In genomic region chr11:116674616-116675379, GRCm38 (mm10) we compare ENCODE assay signal across 14 mouse cellular contexts. TPM values are rescaled to one million over a fixed set of nuclear protein-coding genes. Genes with fewer than 3 reads are reported as not detected.
A peak's percentile ranks its signal among the peaks of the same experiment; 100 is the strongest.
DNase-seq lines count a peak whose midpoint lies in the region; ATAC-seq and TF ChIP-seq lines count a peak whose summit lies in the region.
"Had no signal": no experiment of that assay in that cellular context is flagged by ENCODE, and none has a peak within 500 bp of the region (broad histone marks: within the 10 kb centered on the region; RNA-seq: fewer than 3 reads in every experiment).

No protein-coding gene starts in this region.

- TF ChIP-seq EP300 in lung, postnatal 0 days (IDR thresholded peaks at IDR 0.05), result 0 out of 2 replicates have a peak, but pooled peaks have one; percentile 22

- TF ChIP-seq CTCF in lung, postnatal 0 days (IDR thresholded peaks at IDR 0.05), result no peak

- H3K9ac ChIP-seq in embryonic facial prominence, embryonic 14.5 days (ENCODE audit: low read depth, low read length), result 0 out of 2 replicates have a peak overlapping the region, but pooled peaks have one; percentile 27
- H3K9ac ChIP-seq in lung, postnatal 0 days (replicated peaks; ENCODE audit: low read depth), result no peak overlapping the region
- H3K9ac ChIP-seq: embryonic facial prominence, embryonic 12.5 days; hindbrain, embryonic 13.5 days; neural tube, embryonic 13.5 days had no signal

- H3K36me3 ChIP-seq in embryonic facial prominence, embryonic 14.5 days (ENCODE audit: control insufficient read depth, insufficient read depth, low read length), result peaks cover 72% of the 10 kb centered on the region
- peaks cover 74% of the 10 kb centered on the region for H3K36me3 ChIP-seq in embryonic facial prominence, embryonic 10.5 days (replicated peaks)
- H3K36me3 ChIP-seq in lung, postnatal 0 days (ENCODE audit: insufficient read depth, low read length), result peaks cover 26% of the 10 kb centered on the region

- peak; percentile 78 for DNase-seq in embryonic facial prominence, embryonic 14.5 days (ENCODE audit: low spot score)
- DNase-seq in embryonic facial prominence, embryonic 10.5 days (ENCODE audit: low spot score), result no peak
- no peak for DNase-seq in lung, postnatal 0 days (ENCODE audit: low spot score)
- DNase-seq in lung, postnatal 36 days, result no peak
- DNase-seq in kidney, adult 9 months, result peak; percentile 97
- DNase-seq in testis, postnatal 14 days (ENCODE audit: low spot score), result peak; percentile 54
- DNase-seq in frontal cortex, postnatal 25 days (ENCODE audit: low spot score in 2 of 2), result no peak
- no peak for DNase-seq in thymus, adult 18-20 months

- ATAC-seq in embryonic facial prominence, embryonic 14.5 days (ENCODE audit: low read depth), result peak; percentile 48; the same call in 1 of the 2 replicates
- peak; percentile 18; the same call in 1 of the 2 replicates for ATAC-seq in lung, postnatal 0 days
- ATAC-seq: forebrain, embryonic 16.5 days; liver, embryonic 12.5 days had no signal

- H3K9me3 ChIP-seq in embryonic facial prominence, embryonic 14.5 days (ENCODE audit: control insufficient read depth, low read length), result no peaks in the 10 kb centered on the region
- no peaks in the 10 kb centered on the region for H3K9me3 ChIP-seq in embryonic facial prominence, embryonic 10.5 days
- H3K9me3 ChIP-seq in lung, postnatal 0 days (ENCODE audit: low read length), result no peaks in the 10 kb centered on the region
- H3K9me3 ChIP-seq: embryonic facial prominence, embryonic 12.5 days; hindbrain, embryonic 13.5 days; liver, embryonic 12.5 days; neural tube, embryonic 13.5 days had no signal

- no peaks in the 10 kb centered on the region for H3K27me3 ChIP-seq in embryonic facial prominence, embryonic 14.5 days (replicated peaks; ENCODE audit: control insufficient read depth, insufficient read depth, low read length)
- peaks cover under 1% of the 10 kb centered on the region; the same call in 1 of the 2 replicates for H3K27me3 ChIP-seq in embryonic facial prominence, embryonic 10.5 days (replicated peaks; ENCODE audit: low read depth, poor library complexity, severe bottlenecking)
- H3K27me3 ChIP-seq in lung, postnatal 0 days (replicated peaks; ENCODE audit: insufficient read depth, low read length), result no peaks in the 10 kb centered on the region
- H3K27me3 ChIP-seq: embryonic facial prominence, embryonic 12.5 days; hindbrain, embryonic 13.5 days; liver, embryonic 12.5 days; neural tube, embryonic 13.5 days had no signal

- H3K4me2 ChIP-seq in embryonic facial prominence, embryonic 14.5 days (ENCODE audit: low read depth, low read length), result no peak overlapping the region
- no peak overlapping the region for H3K4me2 ChIP-seq in lung, postnatal 0 days (replicated peaks; ENCODE audit: low read depth, low read length)
- H3K4me2 ChIP-seq: embryonic facial prominence, embryonic 12.5 days; hindbrain, embryonic 13.5 days; neural tube, embryonic 13.5 days had no signal

- peaks cover 19% of the 10 kb centered on the region for H3K4me1 ChIP-seq in embryonic facial prominence, embryonic 14.5 days (ENCODE audit: control insufficient read depth, insufficient read depth, low read length)
- H3K4me1 ChIP-seq in embryonic facial prominence, embryonic 10.5 days, result peaks cover 34% of the 10 kb centered on the region
- H3K4me1 ChIP-seq in lung, postnatal 0 days (ENCODE audit: insufficient read depth, low read depth, low read length), result peaks cover 3% of the 10 kb centered on the region; the same call in 1 of the 2 replicates

- H3K4me3 ChIP-seq in embryonic facial prominence, embryonic 14.5 days (ENCODE audit: low read depth, low read length), result no peak overlapping the region
- no peak overlapping the region for H3K4me3 ChIP-seq in embryonic facial prominence, embryonic 10.5 days
- H3K4me3 ChIP-seq in lung, postnatal 0 days (ENCODE audit: low read depth, low read length), result no peak overlapping the region
- H3K4me3 ChIP-seq: embryonic facial prominence, embryonic 12.5 days; hindbrain, embryonic 13.5 days; left cerebral cortex, adult 2 months; neural tube, embryonic 13.5 days had no signal

- 65% methylated on average over 7 of the region's 7 CpGs for WGBS in embryonic facial prominence, embryonic 14.5 days
- WGBS in embryonic facial prominence, embryonic 10.5 days, result 89% methylated on average over 7 of the region's 7 CpGs
- WGBS in lung, postnatal 0 days, result 58% methylated on average over 7 of the region's 7 CpGs

- no peak overlapping the region for H3K27ac ChIP-seq in embryonic facial prominence, embryonic 14.5 days (replicated peaks; ENCODE audit: low read depth, low read length)
- H3K27ac ChIP-seq in embryonic facial prominence, embryonic 10.5 days (replicated peaks), result no peak overlapping the region
- H3K27ac ChIP-seq in lung, postnatal 0 days (ENCODE audit: low read length), result peak overlapping the region; percentile 43; the same call in 1 of the 2 replicates
- H3K27ac ChIP-seq: embryonic facial prominence, embryonic 12.5 days; hindbrain, embryonic 13.5 days; left cerebral cortex, adult 2 months; liver, embryonic 12.5 days; neural tube, embryonic 13.5 days had no signal

RNA-seq across cellular contexts. Expression of gene Cygb, which starts 20.7 kb away (rescaled TPM):
- 17.8 and 20.5 TPM in 2 replicates for polyA plus RNA-seq in embryonic facial prominence, embryonic 14.5 days (2014; fragmentation: Nextera tagmentation; extraction: Ambion mirVana)
- polyA plus RNA-seq in embryonic facial prominence, embryonic 10.5 days (2016; fragmentation: Nextera tagmentation; extraction: Ambion mirVana), result 5.0 and 5.7 TPM in 2 replicates
- 27.3 and 32.0 TPM in 2 replicates for polyA plus RNA-seq in lung, postnatal 0 days (2015; fragmentation: Nextera tagmentation; extraction: Ambion mirVana)

RNA-seq across cellular contexts. Expression of gene Prcd, which starts 21.5 kb away (rescaled TPM):
- polyA plus RNA-seq in embryonic facial prominence, embryonic 14.5 days (2014; fragmentation: Nextera tagmentation; extraction: Ambion mirVana), result 0.84 and 2.3 TPM in 2 replicates
- 0.76 and 1.2 TPM in 2 replicates for polyA plus RNA-seq in embryonic facial prominence, embryonic 10.5 days (2016; fragmentation: Nextera tagmentation; extraction: Ambion mirVana)
- 10.9 and 16.4 TPM in 2 replicates for polyA plus RNA-seq in lung, postnatal 0 days (2015; fragmentation: Nextera tagmentation; extraction: Ambion mirVana)

RNA-seq across cellular contexts. Expression of gene Rhbdf2, which starts 48.0 kb away (rescaled TPM):
- polyA plus RNA-seq in embryonic facial prominence, embryonic 14.5 days (2014; fragmentation: Nextera tagmentation; extraction: Ambion mirVana), result 3.6 and 4.4 TPM in 2 replicates
- polyA plus RNA-seq in embryonic facial prominence, embryonic 10.5 days (2016; fragmentation: Nextera tagmentation; extraction: Ambion mirVana), result 5.5 and 6.1 TPM in 2 replicates
- 23.5 and 27.9 TPM in 2 replicates for polyA plus RNA-seq in lung, postnatal 0 days (2015; fragmentation: Nextera tagmentation; extraction: Ambion mirVana)

Comparison
In these comparisons a context has a peak if more than half of its experiments do, and no peak if none do; other contexts are left out.
1. DNase-seq: peak in embryonic facial prominence, embryonic 14.5 days (single experiment), kidney, adult 9 months (single experiment) and testis, postnatal 14 days (single experiment); none in embryonic facial prominence, embryonic 10.5 days (single experiment), lung, postnatal 0 days (single experiment), lung, postnatal 36 days (single experiment), frontal cortex, postnatal 25 days (0 of 2) and thymus, adult 18-20 months (0 of 2).